Mouse (Mus musculus): Measurements from ENCODE around the gene Fbxo42. TPM values are rescaled to one million over a fixed set of nuclear protein-coding genes. Genes with fewer than 3 reads are reported as not detected.

The Fbxo42 gene
- polyA plus RNA-seq, 1 experiment from 2014 or later: 29.3 TPM

DNA sequence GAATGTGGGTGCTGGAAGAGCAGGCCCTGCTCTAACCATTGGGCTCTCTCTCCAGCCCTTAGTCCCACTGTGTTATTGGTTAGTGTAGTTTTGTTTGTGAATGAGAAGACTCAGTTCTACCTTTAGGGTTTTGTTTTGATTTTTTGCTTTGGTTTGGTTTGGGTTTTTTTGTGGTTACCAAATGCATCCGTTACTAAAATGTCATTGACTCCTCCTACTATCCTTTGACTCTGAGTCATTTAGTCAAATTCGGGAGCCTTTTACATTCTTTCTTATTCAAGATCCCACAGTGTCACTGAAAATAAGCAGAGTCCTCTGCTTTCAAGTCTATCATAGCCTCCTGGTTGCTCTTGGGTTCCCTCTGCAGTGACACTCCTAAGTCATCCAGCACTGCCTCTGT lies 36.2 kb downstream of the Fbxo42 start:
- Histone ChIP-seq H3K27ac (no peak overlapping the region), H3K36me3 (peaks cover 43% of the 10 kb centered on the region), H3K4me2 (replicated peaks) (no peak overlapping the region), H3K27me3 (replicated peaks) (no peaks in the 10 kb centered on the region), H3K4me3 (no peak overlapping the region), H3K9ac (no peak overlapping the region), H3K4me1 (peaks cover 12% of the 10 kb centered on the region), H3K9me3 (no peaks in the 10 kb centered on the region)
- 91% methylated on average over 2 of the region's 2 CpGs for WGBS
- no peak for ATAC-seq (ENCODE audit: low FRiP score, low read depth)

DNA sequence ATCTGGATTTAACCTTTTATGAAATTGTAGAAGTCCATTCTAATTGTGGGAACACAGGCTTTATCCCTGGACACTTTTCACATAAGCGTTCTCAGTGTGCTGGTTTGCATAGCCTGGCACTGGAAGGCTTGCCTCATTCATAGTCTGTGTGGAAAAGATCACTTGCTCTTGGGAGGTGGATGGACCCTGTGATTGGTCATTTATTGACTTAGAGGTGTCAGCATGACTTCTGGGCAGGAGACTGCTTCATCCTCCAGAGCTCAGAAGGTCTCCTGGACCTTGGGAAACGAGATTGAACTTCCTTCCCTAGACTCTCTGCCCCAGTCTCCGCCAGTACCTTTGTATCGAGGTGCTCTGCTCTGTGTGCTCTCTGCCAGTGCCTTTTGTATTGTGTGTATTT lies 36.7 kb downstream of the Fbxo42 start:
- H3K4me2 ChIP-seq (replicated peaks): no peak overlapping the region
- no peak overlapping the region for H3K27ac ChIP-seq
- ATAC-seq (ENCODE audit: low FRiP score, low read depth): no peak
- no peak overlapping the region for H3K9ac ChIP-seq
- WGBS: 92% methylated on average over 4 of the region's 4 CpGs
- H3K4me1 ChIP-seq: peaks cover 7% of the 10 kb centered on the region; the same call in 1 of the 2 replicates
- H3K36me3 ChIP-seq: peaks cover 43% of the 10 kb centered on the region
- no peaks in the 10 kb centered on the region for H3K9me3 ChIP-seq
- no peaks in the 10 kb centered on the region for H3K27me3 ChIP-seq (replicated peaks)
- H3K4me3 ChIP-seq: no peak overlapping the region

DNA sequence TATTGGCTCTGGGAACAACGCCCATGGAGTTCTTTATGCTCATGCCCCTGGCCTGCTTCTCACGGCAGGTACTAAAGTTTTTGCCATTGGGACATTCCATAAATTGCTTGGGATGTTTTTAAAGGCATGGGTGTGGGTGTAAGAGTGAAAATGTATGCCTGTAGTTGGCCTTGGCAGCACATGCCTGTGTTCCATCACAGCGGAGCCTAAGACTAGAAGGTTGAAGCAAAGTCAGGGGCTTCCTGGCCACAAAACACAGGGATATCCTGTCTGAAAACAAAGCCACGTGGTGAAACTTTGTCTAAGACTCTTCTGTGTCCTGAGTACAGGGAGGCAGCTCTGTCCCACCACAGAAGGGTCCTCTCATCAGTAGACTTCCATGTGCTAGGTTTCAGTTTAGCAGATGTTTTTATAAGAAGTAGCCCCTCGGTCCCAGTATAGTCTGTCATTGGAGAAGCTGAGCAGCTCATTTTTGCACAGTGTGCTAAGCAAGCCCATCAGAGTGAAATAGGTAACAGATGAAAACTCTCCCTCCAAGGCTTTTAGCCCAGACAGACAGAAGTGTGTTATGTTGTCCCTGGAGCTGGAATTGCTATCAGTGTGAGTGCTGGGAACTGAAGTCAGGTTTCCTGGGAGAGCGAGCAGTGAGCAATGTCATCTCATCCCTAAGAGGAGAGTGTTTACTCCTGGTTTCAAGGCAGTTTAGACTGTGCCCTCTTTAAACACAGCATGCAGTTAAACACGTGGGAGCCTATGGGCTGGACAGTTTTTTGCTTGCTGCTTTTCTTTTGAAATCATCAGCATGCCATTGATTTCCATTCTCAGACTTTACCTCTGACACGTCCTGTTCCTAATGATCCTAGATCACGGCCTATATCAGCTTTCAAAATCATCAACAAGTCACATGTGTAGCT lies 39.5 kb downstream of the Fbxo42 start:
- Histone ChIP-seq H3K36me3 (peaks cover 37% of the 10 kb centered on the region), H3K27ac (no peak overlapping the region), H3K4me2 (replicated peaks) (no peak overlapping the region), H3K27me3 (replicated peaks) (no peaks in the 10 kb centered on the region), H3K9ac (no peak overlapping the region), H3K4me1 (peaks cover 6% of the 10 kb centered on the region; the same call in 1 of the 2 replicates), H3K9me3 (no peaks in the 10 kb centered on the region), H3K4me3 (no peak overlapping the region)
- 74% methylated on average over 9 of the region's 9 CpGs for WGBS
- ATAC-seq (ENCODE audit: low FRiP score, low read depth): no peak

DNA sequence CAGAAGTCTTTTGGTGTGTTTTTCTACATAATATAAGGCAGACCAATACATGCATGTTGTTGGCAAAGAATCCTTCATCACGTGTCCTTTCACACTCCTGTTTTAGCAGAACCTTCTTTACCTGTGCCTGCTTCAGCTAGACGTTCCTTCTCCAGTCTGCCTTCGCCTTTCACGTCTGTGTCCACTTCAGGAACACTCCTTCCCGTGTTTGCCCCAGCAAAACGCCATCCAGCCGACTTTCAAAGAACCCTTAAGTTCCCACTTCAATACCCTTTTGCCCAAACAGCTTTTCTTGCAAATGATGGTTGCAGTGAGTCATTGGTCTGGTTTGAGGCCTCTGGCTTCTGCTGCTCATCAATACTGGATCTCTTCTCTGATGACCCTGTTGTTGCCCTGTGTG lies 43.6 kb downstream of the Fbxo42 start:
- H3K4me1 ChIP-seq: peaks cover under 1% of the 10 kb centered on the region; the same call in 1 of the 2 replicates
- H3K4me3 ChIP-seq: no peak overlapping the region
- no peak overlapping the region for H3K27ac ChIP-seq
- H3K27me3 ChIP-seq (replicated peaks): no peaks in the 10 kb centered on the region
- 91% methylated on average over 7 of the region's 7 CpGs for WGBS
- H3K9ac ChIP-seq: no peak overlapping the region
- no peaks in the 10 kb centered on the region for H3K9me3 ChIP-seq
- peaks cover 39% of the 10 kb centered on the region for H3K36me3 ChIP-seq
- no peak overlapping the region for H3K4me2 ChIP-seq (replicated peaks)
- no peak for ATAC-seq (ENCODE audit: low FRiP score, low read depth)

DNA sequence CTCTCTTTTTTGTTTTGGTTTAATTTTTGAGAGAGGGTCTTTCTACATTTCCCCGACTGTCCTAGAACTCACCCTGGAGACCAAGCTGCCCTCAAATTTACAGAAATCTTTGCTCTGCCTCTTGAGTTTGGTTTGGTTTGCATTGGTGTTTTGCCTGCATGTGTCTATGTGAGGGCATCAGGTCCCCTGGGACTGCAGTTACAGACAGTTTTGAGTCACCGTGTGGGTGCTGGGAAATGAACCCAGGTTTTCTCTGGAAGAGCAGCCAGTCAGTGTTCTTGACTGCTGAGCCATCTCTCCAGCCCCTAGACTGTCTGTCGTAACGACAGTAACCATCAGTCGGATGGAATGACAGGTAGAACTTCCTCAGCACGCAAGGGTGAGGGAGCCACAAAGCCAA lies 46.8 kb downstream of the Fbxo42 start:
- no peaks in the 10 kb centered on the region for H3K4me1 ChIP-seq
- ATAC-seq (ENCODE audit: low FRiP score, low read depth): no peak
- H3K9me3 ChIP-seq: no peaks in the 10 kb centered on the region
- H3K4me2 ChIP-seq (replicated peaks): no peak overlapping the region
- no peaks in the 10 kb centered on the region for H3K27me3 ChIP-seq (replicated peaks)
- H3K4me3 ChIP-seq: no peak overlapping the region
- H3K9ac ChIP-seq: no peak overlapping the region
- peaks cover 71% of the 10 kb centered on the region for H3K36me3 ChIP-seq
- WGBS: 98% methylated on average over 6 of the region's 6 CpGs
- no peak overlapping the region for H3K27ac ChIP-seq

DNA sequence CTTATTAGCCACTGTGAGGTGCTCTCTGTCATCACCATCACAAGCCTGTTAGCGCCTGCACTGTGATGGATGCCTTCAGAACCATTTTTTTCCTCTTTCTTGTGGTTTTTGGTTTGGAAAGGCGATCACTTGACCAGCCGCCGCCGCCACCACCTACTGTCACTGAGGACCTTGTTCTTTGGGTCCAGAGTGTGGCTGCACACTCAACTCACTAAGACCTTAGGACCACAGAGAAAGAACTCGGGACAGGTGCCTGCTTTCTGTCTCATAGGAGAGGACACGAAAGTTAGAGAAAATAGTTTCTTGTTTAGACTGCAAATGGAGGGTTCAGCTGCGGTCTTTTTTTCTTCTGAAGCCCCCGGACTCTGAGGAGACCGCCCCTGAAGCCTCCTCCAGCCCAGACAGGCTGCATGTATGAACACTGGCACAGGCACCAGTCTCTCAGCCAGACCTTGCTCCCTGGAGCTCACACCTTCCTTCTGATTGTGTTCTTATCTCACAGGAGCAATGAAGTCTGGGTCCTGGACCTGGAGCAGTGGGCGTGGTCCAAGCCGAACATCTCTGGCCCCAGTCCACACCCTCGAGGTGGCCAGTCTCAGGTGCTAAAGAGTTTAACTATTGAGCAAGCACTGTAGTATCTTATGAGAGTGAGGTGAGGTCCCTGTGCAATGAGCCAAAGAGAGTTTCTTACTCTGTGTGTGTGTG lies 49.4 kb downstream of the Fbxo42 start:
- Histone ChIP-seq H3K27me3 (replicated peaks) (no peaks in the 10 kb centered on the region), H3K4me1 (no peaks in the 10 kb centered on the region), H3K4me2 (replicated peaks) (no peak overlapping the region), H3K4me3 (no peak overlapping the region), H3K9ac (no peak overlapping the region), H3K27ac (no peak overlapping the region), H3K9me3 (no peaks in the 10 kb centered on the region), H3K36me3 (peaks cover 83% of the 10 kb centered on the region)
- ATAC-seq (ENCODE audit: low FRiP score, low read depth): no peak
- WGBS: 98% methylated on average over 13 of the region's 13 CpGs

DNA sequence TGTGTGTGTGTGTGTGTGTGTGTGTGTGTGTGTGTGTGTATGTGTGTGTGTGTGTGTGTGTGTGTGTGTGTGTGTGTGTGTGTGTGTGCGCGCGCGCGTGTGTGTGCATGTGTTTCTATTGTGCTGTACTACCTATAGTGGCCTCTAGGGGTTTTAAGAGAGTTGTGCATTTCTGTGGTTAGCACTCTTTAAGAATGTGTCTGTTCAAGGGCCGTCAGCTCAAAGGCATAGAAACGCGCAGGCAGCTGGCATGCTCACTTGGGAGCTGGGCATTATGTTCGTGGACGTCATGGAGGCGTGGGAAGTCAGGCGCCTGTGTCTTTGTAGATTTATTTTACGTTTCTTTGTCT lies 49.9 kb downstream of the Fbxo42 start:
- H3K4me2 ChIP-seq (replicated peaks): no peak overlapping the region
- no peaks in the 10 kb centered on the region for H3K27me3 ChIP-seq (replicated peaks)
- whole genome bisulfite sequencing: 92% methylated on average over 12 of the region's 13 CpGs
- H3K9ac ChIP-seq: no peak overlapping the region
- H3K9me3 ChIP-seq: no peaks in the 10 kb centered on the region
- H3K4me3 ChIP-seq: no peak overlapping the region
- no peak overlapping the region for H3K27ac ChIP-seq
- peaks cover 86% of the 10 kb centered on the region for H3K36me3 ChIP-seq
- no peak for ATAC-seq (ENCODE audit: low FRiP score, low read depth)
- H3K4me1 ChIP-seq: no peaks in the 10 kb centered on the region

DNA sequence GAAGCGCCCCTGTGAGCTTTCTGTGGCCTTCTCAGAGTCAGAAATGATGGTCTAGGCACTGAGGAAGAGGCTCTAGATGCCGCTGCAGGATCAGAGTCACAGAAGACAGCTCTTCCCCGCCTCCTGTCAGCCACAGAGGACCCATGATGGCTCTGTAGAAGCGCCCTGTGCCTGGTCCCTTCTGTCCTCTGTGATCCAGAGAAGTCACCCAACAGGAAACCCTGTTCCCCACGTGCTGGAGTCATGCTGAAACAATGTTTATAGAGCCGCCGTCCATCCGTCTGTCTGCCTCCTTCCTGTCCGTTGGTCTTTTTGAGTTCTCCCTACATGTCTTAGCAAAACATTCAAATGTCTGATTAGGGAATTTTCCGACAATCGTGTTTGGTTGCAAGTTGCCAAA lies 53.2 kb downstream of the Fbxo42 start:
- Histone ChIP-seq H3K36me3 (peaks cover 69% of the 10 kb centered on the region), H3K4me1 (no peaks in the 10 kb centered on the region), H3K4me2 (replicated peaks) (no peak overlapping the region), H3K27ac (no peak overlapping the region), H3K9me3 (no peaks in the 10 kb centered on the region), H3K27me3 (replicated peaks) (no peaks in the 10 kb centered on the region), H3K9ac (no peak overlapping the region), H3K4me3 (no peak overlapping the region)
- WGBS: 82% methylated on average over 11 of the region's 11 CpGs
- ATAC-seq (ENCODE audit: low FRiP score, low read depth): no peak

DNA sequence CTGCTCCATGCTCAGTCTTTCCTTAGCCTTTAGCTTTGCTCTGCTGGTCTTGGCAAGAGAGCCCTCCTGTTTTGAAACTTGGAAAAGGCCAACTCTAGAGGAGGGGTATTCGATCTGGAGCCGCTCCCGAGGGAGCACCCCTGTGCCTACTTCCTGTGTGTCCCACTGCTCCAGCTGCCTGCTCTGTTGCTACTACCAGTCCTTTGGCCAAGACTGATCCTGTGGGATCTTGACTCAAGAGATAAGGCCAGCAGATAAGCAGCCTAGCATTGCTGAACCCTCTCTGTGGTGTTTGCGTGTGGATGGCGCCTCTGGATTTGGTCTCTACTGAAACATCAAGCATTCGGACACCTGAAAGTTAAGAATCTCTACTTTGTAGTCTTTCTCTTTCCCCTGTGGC lies 54.5 kb downstream of the Fbxo42 start:
- no peaks in the 10 kb centered on the region for H3K9me3 ChIP-seq
- H3K4me3 ChIP-seq: no peak overlapping the region
- no peak overlapping the region for H3K27ac ChIP-seq
- 95% methylated on average over 6 of the region's 6 CpGs for WGBS
- ATAC-seq (ENCODE audit: low FRiP score, low read depth): no peak
- H3K4me2 ChIP-seq (replicated peaks): no peak overlapping the region
- H3K4me1 ChIP-seq: no peaks in the 10 kb centered on the region
- no peak overlapping the region for H3K9ac ChIP-seq
- H3K36me3 ChIP-seq: peaks cover 63% of the 10 kb centered on the region
- H3K27me3 ChIP-seq (replicated peaks): no peaks in the 10 kb centered on the region

DNA sequence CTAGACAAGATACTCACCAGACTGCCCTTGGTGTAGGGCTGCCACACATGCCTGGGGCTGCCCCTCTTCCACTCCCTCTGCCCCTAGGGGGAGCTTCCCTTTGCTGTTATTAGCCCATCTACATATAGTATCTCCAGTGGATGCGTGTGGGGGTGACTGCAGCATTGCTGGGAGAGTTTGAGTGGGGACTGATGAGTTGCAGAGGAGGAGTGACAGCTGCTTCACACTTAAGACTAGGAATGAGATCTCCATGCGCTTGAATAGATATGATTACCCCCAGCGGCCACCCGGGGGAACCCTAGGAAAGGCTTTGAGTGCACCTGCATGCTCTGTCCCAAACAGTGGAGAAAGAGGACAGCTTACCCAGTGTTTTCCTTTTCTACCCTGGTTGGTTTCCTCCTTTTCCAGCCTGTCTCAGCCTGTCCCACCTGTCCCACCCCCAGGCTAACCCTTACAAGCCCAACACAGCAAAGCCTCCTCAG lies 56.9 kb downstream of the Fbxo42 start:
- H3K27me3 ChIP-seq (replicated peaks): no peaks in the 10 kb centered on the region
- no peaks in the 10 kb centered on the region for H3K4me1 ChIP-seq
- H3K36me3 ChIP-seq: peaks cover 38% of the 10 kb centered on the region
- H3K9ac ChIP-seq: no peak overlapping the region
- WGBS: 80% methylated on average over 4 of the region's 4 CpGs
- no peaks in the 10 kb centered on the region for H3K9me3 ChIP-seq
- ATAC-seq (ENCODE audit: low FRiP score, low read depth): no peak
- no peak overlapping the region for H3K4me2 ChIP-seq (replicated peaks)
- no peak overlapping the region for H3K4me3 ChIP-seq
- H3K27ac ChIP-seq: no peak overlapping the region

DNA sequence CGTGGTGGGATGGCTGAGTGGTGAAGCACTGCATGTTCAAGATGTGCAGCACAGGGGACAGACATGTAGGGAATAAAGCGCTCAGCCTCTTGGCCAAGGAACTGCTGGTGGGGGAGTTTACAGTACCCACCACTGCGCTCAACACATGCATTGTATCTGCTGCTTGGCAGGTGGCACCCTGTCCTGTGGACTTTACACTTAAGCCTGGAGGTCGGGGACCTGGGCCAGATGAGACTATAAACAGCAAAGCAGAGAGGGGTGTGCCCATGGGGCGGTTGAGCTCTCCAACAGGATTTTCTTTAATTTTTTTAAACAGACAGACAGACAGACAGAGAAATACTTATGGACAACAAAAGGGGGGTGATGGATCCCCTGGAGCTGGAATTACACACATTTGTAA lies 59.4 kb downstream of the Fbxo42 start:
- Histone ChIP-seq H3K4me1 (no peaks in the 10 kb centered on the region), H3K4me2 (replicated peaks) (no peak overlapping the region), H3K9me3 (no peaks in the 10 kb centered on the region), H3K36me3 (peaks cover 16% of the 10 kb centered on the region; the same call in 1 of the 2 replicates), H3K4me3 (no peak overlapping the region), H3K27ac (no peak overlapping the region), H3K9ac (no peak overlapping the region), H3K27me3 (replicated peaks) (no peaks in the 10 kb centered on the region)
- ATAC-seq (ENCODE audit: low FRiP score, low read depth): no peak
- 90% methylated on average over 5 of the region's 5 CpGs for WGBS

DNA sequence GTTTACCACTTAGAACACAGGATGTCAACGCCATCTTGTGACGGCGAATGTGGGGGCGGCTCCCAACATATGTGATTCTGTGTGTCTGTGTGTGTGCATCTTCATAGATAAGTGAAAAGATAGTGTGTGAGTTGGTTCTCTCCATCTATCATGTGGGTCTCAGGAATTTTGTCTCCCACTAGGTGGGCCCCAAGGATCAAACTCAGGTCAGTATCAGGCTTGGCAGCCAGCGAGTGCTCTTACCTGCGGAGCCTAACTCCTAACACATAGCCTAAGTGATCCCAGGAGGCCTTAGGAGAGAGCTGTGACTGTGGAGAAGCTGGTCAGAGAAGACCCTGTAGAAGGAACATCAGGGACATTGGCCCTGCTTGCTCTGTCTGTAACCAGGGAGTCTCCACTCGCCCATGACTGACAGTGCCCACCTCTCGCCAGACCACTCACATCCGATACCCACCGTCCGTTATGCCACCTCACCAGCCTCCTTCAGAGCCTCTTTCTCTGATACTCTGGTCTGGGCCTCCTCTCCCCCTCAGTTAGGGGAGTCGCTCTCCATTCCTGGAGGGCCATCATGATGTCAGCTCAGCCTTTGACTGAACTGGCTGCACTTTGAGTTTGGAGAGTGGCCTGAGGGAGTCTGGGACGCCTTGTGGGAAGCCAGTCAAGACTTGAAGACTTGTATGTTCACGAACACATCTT lies 63.0 kb downstream of the Fbxo42 start:
- peaks cover 15% of the 10 kb centered on the region for H3K4me1 ChIP-seq
- ATAC-seq (ENCODE audit: low FRiP score, low read depth): no peak

More for the DNA sequence above, 63.0 kb downstream of the Fbxo42 start:
- Histone ChIP-seq H3K4me2 (replicated peaks) (peak overlapping the region; percentile 56), H3K9ac (no peak overlapping the region), H3K4me3 (peak overlapping the region; percentile 31), H3K27me3 (replicated peaks) (no peaks in the 10 kb centered on the region), H3K9me3 (no peaks in the 10 kb centered on the region), H3K36me3 (0 out of 2 replicates have a peak, but pooled peaks cover 6% of the 10 kb centered on the region), H3K27ac (no peak overlapping the region)
- WGBS: 72% methylated on average over 14 of the region's 14 CpGs
